Mouse (Mus musculus): ENCODE results near the gene Adra2b.

DNA sequence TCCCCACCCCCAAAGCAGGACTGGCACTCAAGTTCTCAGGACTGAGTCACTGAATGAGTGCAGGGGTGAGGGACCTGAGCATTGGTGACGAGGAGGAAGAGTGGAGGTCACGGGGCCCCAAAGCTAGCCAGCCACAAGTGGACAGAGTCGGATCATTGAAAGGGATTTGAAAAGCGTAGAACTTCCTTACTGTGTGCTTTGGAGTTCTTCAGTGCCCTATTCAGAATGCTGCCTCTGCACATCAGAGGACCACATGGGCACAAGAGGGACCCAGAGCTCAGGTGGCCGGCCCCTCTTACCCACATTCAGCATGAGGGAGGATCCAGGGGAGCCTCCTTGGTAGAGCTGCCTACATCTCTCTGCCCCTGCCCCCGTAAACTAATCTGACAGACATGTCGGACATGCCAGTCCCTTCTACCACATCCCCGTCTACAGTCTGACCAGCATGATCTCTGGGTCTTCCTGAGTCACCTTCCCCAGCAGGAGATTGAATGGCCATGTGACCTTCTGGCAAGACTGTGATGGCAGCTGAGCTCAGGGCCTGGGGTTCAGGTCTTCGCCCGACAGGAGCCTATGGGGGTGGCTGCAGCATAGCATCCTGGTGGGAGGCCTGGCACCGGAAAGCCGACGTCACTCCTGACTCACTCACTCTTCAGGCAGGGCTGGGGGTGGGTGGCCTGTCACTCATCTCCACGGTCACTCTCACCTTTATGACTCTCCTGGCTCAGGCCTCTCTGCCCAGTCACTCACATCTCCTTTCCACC lies 30.0 kb upstream of the Adra2b start:
- no peak for TF ChIP-seq CTCF (IDR thresholded peaks at IDR 0.05; ENCODE audit: extremely low read depth, insufficient read depth, low read length)
- TF ChIP-seq POLR2A (IDR thresholded peaks at IDR 0.05; ENCODE audit: extremely low read depth, insufficient read depth, low read length), result no peak

Data from cortical plate, adult 2 months (tissue).